Mouse (Mus musculus): ENCODE measurements around the gene Pln. TPM values are rescaled to one million over a fixed set of nuclear protein-coding genes. Genes with fewer than 3 reads are reported as not detected.

The Pln gene
- 0.44 and 1.2 TPM in 2 replicates for polyA plus RNA-seq (2015; fragmentation: Nextera tagmentation; extraction: Ambion mirVana)

DNA sequence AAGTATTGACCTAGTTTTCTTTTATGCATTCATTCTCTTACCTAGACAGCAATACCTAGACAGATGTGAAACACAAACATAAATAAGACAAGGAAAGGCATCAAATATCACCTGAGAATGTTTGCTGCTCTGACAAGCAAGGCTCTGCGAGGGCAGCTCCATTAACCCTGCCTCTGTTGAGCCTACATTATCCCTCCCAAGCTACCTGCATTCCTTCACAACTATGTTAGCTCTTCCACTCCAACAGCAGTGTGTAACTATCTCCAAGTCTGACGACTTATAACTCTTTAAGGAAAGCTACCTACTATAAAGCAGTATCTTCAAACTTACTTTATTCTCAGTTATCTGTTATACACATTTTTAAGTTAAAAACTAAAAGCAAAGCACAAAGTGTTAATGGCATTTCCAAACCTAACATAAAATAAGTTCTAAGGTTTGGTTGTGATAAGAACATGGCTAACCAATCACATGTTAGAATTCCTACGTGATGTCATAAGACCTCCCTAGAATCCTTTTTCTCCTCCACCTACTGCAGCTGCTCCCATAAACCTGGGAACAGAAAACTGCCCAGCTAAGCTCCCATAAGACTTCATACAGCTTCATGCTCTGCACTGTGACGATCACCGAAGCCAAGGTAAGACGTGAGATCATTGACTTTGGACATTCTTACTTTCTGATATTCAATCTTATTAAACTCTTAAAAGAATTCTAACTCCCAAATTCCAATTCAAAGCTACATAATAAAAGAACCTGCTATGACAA lies at the start of gene Pln:
TSS of gene Pln (plus strand) at position 506 of the 762 bp plus-strand sequence.
- no peak within 1 kb of the TSS for H3K4me3 ChIP-seq (ENCODE audit: low read length)
- ATAC-seq, result no peak
- H3K36me3 ChIP-seq (ENCODE audit: control insufficient read depth, insufficient read depth, low read length), result no peaks in the 10 kb centered on the region
- H3K27ac ChIP-seq (ENCODE audit: low read depth, low read length), result no peak within 1 kb of the TSS
- no peaks in the 10 kb centered on the region for H3K27me3 ChIP-seq (replicated peaks; ENCODE audit: control insufficient read depth, insufficient read depth, low read length)
- 83% methylated on average over 6 of the region's 6 CpGs for WGBS
- H3K9me3 ChIP-seq (ENCODE audit: control insufficient read depth, low read length), result no peaks in the 10 kb centered on the region
- no peaks in the 10 kb centered on the region for H3K4me1 ChIP-seq (ENCODE audit: control insufficient read depth, insufficient read depth, low read depth, low read length)
- no peak within 1 kb of the TSS for H3K4me2 ChIP-seq (ENCODE audit: low read length)
- no peak within 1 kb of the TSS for H3K9ac ChIP-seq (ENCODE audit: low read depth, low read length)

DNA sequence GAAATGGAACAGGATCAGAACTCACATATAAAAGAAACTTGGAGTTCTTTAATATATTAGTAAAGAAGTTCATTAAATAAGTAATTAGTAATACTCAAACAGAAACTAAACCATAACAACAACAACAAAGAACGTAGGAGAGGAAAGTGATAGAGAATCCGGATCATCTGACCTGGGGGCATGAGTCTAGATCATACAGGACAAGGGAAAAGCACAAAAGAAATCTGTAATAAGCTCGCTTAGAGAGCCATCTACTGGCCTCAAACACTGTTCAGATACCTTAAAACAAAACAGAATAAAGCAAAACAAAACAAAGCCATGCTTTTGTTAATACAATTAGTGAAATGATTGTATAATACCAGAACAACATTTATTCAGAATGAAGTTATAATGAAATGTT lies 31.6 kb upstream of the Pln start:
- peak; percentile 80 for ATAC-seq

GRCm38 (mm10) chr10:53306674-53307073 lies 30.8 kb upstream of the Pln start:
- Histone ChIP-seq H3K27ac (ENCODE audit: low read depth, low read length) (no peak overlapping the region), H3K9ac (ENCODE audit: low read depth, low read length) (no peak overlapping the region), H3K4me2 (ENCODE audit: low read length) (no peak overlapping the region), H3K9me3 (ENCODE audit: control insufficient read depth, low read length) (no peaks in the 10 kb centered on the region), H3K27me3 (replicated peaks; ENCODE audit: control insufficient read depth, insufficient read depth, low read length) (no peaks in the 10 kb centered on the region), H3K4me3 (ENCODE audit: low read length) (no peak overlapping the region), H3K36me3 (ENCODE audit: control insufficient read depth, insufficient read depth, low read length) (no peaks in the 10 kb centered on the region), H3K4me1 (ENCODE audit: control insufficient read depth, insufficient read depth, low read depth, low read length) (no peaks in the 10 kb centered on the region)
- no peak for ATAC-seq
- 89% methylated on average over 3 of the region's 3 CpGs for WGBS

More for the DNA sequence above, 31.6 kb upstream of the Pln start:
- Histone ChIP-seq H3K9ac (ENCODE audit: low read depth, low read length) (no peak overlapping the region), H3K27me3 (replicated peaks; ENCODE audit: control insufficient read depth, insufficient read depth, low read length) (no peaks in the 10 kb centered on the region), H3K9me3 (ENCODE audit: control insufficient read depth, low read length) (no peaks in the 10 kb centered on the region), H3K4me1 (ENCODE audit: control insufficient read depth, insufficient read depth, low read depth, low read length) (no peaks in the 10 kb centered on the region), H3K4me2 (ENCODE audit: low read length) (no peak overlapping the region), H3K4me3 (ENCODE audit: low read length) (no peak overlapping the region), H3K36me3 (ENCODE audit: control insufficient read depth, insufficient read depth, low read length) (no peaks in the 10 kb centered on the region), H3K27ac (ENCODE audit: low read depth, low read length) (no peak overlapping the region)
- 25% methylated on average over 3 of the region's 3 CpGs for WGBS

DNA sequence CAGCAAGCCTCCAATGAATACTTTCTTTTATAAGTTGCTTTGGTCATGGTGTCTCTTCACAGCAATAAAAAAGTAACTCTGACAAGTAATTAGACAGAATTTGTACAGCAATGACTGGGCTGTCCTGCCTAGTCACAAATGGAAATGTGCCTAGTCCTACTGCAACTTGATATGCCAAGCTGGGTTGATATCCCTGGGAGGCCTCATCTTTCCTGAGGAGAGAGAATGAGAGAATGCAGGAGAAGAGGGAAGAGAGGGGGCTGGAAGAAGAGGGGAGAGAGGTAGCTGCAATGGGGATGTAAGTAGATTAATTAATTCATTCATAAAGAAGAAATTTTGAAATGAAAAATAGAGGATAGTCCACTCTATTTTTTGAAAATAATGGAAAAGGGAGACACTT lies 14.1 kb upstream of the Pln start:
- H3K4me3 ChIP-seq (ENCODE audit: low read length), result no peak overlapping the region
- H3K4me1 ChIP-seq (ENCODE audit: control insufficient read depth, insufficient read depth, low read depth, low read length), result no peaks in the 10 kb centered on the region
- ATAC-seq, result no peak
- H3K36me3 ChIP-seq (ENCODE audit: control insufficient read depth, insufficient read depth, low read length), result no peaks in the 10 kb centered on the region
- H3K9me3 ChIP-seq (ENCODE audit: control insufficient read depth, low read length), result no peaks in the 10 kb centered on the region
- H3K27ac ChIP-seq (ENCODE audit: low read depth, low read length), result no peak overlapping the region
- H3K27me3 ChIP-seq (replicated peaks; ENCODE audit: control insufficient read depth, insufficient read depth, low read length), result no peaks in the 10 kb centered on the region
- no peak overlapping the region for H3K4me2 ChIP-seq (ENCODE audit: low read length)
- no peak overlapping the region for H3K9ac ChIP-seq (ENCODE audit: low read depth, low read length)

DNA sequence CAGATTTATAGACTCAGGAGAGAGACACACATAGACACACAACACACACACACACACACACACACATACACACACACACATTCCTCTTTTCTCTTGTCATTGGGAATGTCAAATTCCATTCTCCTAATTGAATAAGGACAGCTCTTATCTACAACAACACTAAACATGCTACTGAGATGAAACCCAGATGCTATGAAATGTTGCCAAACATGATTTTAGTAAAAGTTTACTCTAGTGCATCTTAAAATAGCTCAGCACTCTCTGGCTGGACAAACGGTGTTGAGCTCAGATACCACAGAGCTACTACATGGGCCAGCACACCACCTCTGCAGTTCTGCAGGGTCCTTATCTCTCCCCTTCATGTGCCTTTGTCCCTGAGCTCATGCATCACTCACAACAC lies 12.8 kb upstream of the Pln start:
- Histone ChIP-seq H3K36me3 (ENCODE audit: control insufficient read depth, insufficient read depth, low read length) (no peaks in the 10 kb centered on the region), H3K9ac (ENCODE audit: low read depth, low read length) (no peak overlapping the region), H3K4me1 (ENCODE audit: control insufficient read depth, insufficient read depth, low read depth, low read length) (no peaks in the 10 kb centered on the region), H3K27me3 (replicated peaks; ENCODE audit: control insufficient read depth, insufficient read depth, low read length) (no peaks in the 10 kb centered on the region), H3K4me3 (ENCODE audit: low read length) (no peak overlapping the region), H3K27ac (ENCODE audit: low read depth, low read length) (no peak overlapping the region), H3K4me2 (ENCODE audit: low read length) (no peak overlapping the region), H3K9me3 (ENCODE audit: control insufficient read depth, low read length) (no peaks in the 10 kb centered on the region)
- no peak for ATAC-seq
- WGBS, result 57% methylated on average over 1 of the region's 1 CpGs

DNA sequence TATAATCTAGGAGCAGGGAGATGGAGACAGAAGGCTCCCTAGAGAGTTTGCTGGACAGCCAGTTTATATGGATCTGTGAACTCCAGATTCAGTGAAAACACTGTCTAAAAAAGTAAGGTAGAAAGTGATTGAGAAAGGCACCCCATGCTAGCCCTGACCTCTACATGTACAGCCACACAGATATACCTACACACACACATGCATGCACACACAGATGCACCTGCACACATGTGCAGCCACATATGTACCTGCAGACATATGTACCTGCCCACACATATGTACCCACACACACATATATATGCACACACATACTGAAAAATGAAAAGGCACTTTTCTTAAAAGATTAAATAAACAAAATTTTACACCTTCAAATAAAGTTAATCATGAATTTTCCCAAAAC lies 11.1 kb upstream of the Pln start:
- Histone ChIP-seq H3K27ac (ENCODE audit: low read depth, low read length) (no peak overlapping the region), H3K9me3 (ENCODE audit: control insufficient read depth, low read length) (no peaks in the 10 kb centered on the region), H3K4me3 (ENCODE audit: low read length) (no peak overlapping the region), H3K36me3 (ENCODE audit: control insufficient read depth, insufficient read depth, low read length) (no peaks in the 10 kb centered on the region), H3K4me2 (ENCODE audit: low read length) (no peak overlapping the region), H3K27me3 (replicated peaks; ENCODE audit: control insufficient read depth, insufficient read depth, low read length) (no peaks in the 10 kb centered on the region), H3K9ac (ENCODE audit: low read depth, low read length) (no peak overlapping the region), H3K4me1 (ENCODE audit: control insufficient read depth, insufficient read depth, low read depth, low read length) (no peaks in the 10 kb centered on the region)
- ATAC-seq, result no peak

DNA sequence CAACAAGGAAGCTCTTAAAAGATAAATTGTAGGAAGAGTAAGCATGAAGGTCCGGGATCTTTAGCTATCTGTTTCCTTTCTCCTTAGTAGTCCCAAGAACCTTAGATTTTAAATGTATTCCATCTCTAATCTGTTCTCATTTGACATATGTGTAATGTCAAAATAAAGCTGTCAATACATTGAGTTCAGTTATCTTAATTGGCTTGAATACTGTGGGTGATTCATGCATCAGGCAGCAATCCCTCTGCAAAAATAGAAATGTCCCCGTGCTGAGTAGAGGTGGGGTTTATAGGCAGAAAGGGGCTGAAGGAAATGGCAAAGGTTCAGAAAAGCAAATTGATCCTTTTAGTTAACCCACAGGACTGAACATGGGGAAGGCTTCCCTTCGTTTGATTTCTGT lies 8.2 kb upstream of the Pln start:
- Histone ChIP-seq H3K9me3 (ENCODE audit: control insufficient read depth, low read length) (no peaks in the 10 kb centered on the region), H3K27ac (ENCODE audit: low read depth, low read length) (no peak overlapping the region), H3K4me1 (ENCODE audit: control insufficient read depth, insufficient read depth, low read depth, low read length) (no peaks in the 10 kb centered on the region), H3K27me3 (replicated peaks; ENCODE audit: control insufficient read depth, insufficient read depth, low read length) (no peaks in the 10 kb centered on the region), H3K4me3 (ENCODE audit: low read length) (no peak overlapping the region), H3K9ac (ENCODE audit: low read depth, low read length) (no peak overlapping the region), H3K36me3 (ENCODE audit: control insufficient read depth, insufficient read depth, low read length) (no peaks in the 10 kb centered on the region), H3K4me2 (ENCODE audit: low read length) (no peak overlapping the region)
- no peak for ATAC-seq
- WGBS, result 83% methylated on average over 3 of the region's 3 CpGs

DNA sequence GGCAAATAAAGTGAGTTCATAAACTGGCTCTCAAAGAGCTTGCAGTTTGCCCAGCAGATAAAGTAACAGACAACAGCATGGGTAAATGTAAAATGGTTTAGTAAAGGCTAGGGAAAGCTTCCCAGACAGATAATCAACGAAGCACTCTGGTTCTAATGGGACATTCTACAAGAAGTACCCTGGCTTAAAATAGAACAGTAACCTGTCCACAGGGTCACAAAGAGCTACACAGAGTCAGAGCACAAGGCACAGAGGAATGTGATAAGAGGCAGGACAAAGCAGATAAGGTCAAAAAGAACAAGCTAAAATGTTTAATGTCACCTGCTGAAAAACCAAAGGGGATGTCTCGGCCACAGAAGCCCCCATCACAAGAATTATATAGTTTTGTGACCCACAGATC lies 4.7 kb upstream of the Pln start:
- Histone ChIP-seq H3K4me3 (ENCODE audit: low read length) (no peak overlapping the region), H3K9me3 (ENCODE audit: control insufficient read depth, low read length) (no peaks in the 10 kb centered on the region), H3K36me3 (ENCODE audit: control insufficient read depth, insufficient read depth, low read length) (no peaks in the 10 kb centered on the region), H3K9ac (ENCODE audit: low read depth, low read length) (no peak overlapping the region), H3K4me2 (ENCODE audit: low read length) (no peak overlapping the region), H3K4me1 (ENCODE audit: control insufficient read depth, insufficient read depth, low read depth, low read length) (no peaks in the 10 kb centered on the region), H3K27ac (ENCODE audit: low read depth, low read length) (no peak overlapping the region), H3K27me3 (replicated peaks; ENCODE audit: control insufficient read depth, insufficient read depth, low read length) (no peaks in the 10 kb centered on the region)
- 83% methylated on average over 2 of the region's 2 CpGs for WGBS
- ATAC-seq, result no peak

DNA sequence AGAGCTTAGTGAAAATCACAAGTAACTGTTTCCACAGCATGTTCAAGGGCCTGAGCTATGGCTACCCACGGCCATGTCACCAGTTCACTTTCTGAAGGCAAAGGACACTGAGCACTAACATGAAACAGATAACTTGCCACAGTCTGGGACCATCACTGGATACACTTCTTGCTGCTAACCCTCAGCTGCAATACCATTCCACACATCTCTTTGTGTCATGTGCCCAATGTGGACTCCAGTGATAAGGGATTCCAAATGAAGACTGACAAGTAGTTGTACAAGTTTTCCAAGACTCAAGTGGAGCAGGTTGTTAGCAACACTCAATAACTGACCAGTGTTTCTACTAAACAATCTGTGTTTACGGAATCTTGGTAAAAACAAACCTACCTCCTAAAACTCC lies 2.2 kb upstream of the Pln start:
- H3K9me3 ChIP-seq (ENCODE audit: control insufficient read depth, low read length), result no peaks in the 10 kb centered on the region
- H3K27ac ChIP-seq (ENCODE audit: low read depth, low read length), result no peak overlapping the region
- no peaks in the 10 kb centered on the region for H3K4me1 ChIP-seq (ENCODE audit: control insufficient read depth, insufficient read depth, low read depth, low read length)
- no peak overlapping the region for H3K4me2 ChIP-seq (ENCODE audit: low read length)
- H3K36me3 ChIP-seq (ENCODE audit: control insufficient read depth, insufficient read depth, low read length), result no peaks in the 10 kb centered on the region
- no peak overlapping the region for H3K4me3 ChIP-seq (ENCODE audit: low read length)
- no peak overlapping the region for H3K9ac ChIP-seq (ENCODE audit: low read depth, low read length)
- no peaks in the 10 kb centered on the region for H3K27me3 ChIP-seq (replicated peaks; ENCODE audit: control insufficient read depth, insufficient read depth, low read length)
- 92% methylated on average over 2 of the region's 2 CpGs for WGBS
- ATAC-seq, result no peak

DNA sequence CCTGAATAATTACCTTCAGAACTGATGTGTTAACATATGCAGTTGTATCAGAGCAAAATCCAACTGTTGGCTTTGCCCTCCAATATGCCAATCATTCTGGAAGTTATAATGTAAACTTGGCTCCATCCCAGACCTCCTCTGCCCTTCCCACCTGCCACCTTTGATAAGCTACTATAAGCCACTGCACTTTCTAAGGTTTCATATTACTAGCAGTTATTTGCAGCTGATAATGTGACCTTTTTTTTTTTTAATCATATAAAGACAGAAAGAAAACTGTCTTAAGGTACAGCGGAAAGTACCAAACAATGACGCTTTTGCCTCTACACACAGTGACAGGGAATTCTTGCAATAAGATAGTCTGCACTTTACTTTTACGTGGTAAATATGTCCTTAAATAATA lies 1.5 kb upstream of the Pln start:
- WGBS, result 87% methylated on average over 3 of the region's 3 CpGs
- Histone ChIP-seq H3K4me3 (ENCODE audit: low read length) (no peak overlapping the region), H3K9ac (ENCODE audit: low read depth, low read length) (no peak overlapping the region), H3K36me3 (ENCODE audit: control insufficient read depth, insufficient read depth, low read length) (no peaks in the 10 kb centered on the region), H3K27me3 (replicated peaks; ENCODE audit: control insufficient read depth, insufficient read depth, low read length) (no peaks in the 10 kb centered on the region), H3K9me3 (ENCODE audit: control insufficient read depth, low read length) (no peaks in the 10 kb centered on the region), H3K4me2 (ENCODE audit: low read length) (no peak overlapping the region), H3K4me1 (ENCODE audit: control insufficient read depth, insufficient read depth, low read depth, low read length) (no peaks in the 10 kb centered on the region), H3K27ac (ENCODE audit: low read depth, low read length) (no peak overlapping the region)
- no peak for ATAC-seq
